Mouse (Mus musculus) CH12.LX (cell line): Measurements from ENCODE around the gene Grap. TPM values are rescaled to one million over a fixed set of nuclear protein-coding genes. Genes with fewer than 3 reads are reported as not detected.

ENCODE experiments used
- DNase-seq: peaks from one replicate; pipeline ENCODE4 v3.0.0-alpha.2; 2013; ENCODE audit errors: extremely low read depth
- H3K27ac ChIP-seq: 2 replicates; pipeline ENCODE4 v1.5.1; 2012; ENCODE audit warnings: low read depth, mild to moderate bottlenecking, control low read depth, moderate library complexity; ENCODE audit not compliant: insufficient read depth
- H3K27me3 ChIP-seq: replicated peaks from 2 replicates; pipeline ENCODE3; 2012; ENCODE audit warnings: inconsistent platforms
- H3K36me3 ChIP-seq, 2 experiments: replicated peaks in 1 of 2; 2 replicates each; pipeline versions ENCODE3 to v1.6.1; 2012; ENCODE audit warnings: inconsistent platforms in 1 of 2, low read length in 1 of 2, mild to moderate bottlenecking in 1 of 2, mixed read lengths in 1 of 2, moderate library complexity in 1 of 2; ENCODE audit not compliant: control insufficient read depth in 1 of 2, insufficient read depth in 1 of 2
- H3K4me1 ChIP-seq, 2 experiments: 2 replicates each; pipeline ENCODE4 v1.6.1; 2012; ENCODE audit warnings: inconsistent platforms in 1 of 2, moderate library complexity in 1 of 2; ENCODE audit not compliant: insufficient read depth in 2 of 2, control insufficient read depth in 1 of 2
- H3K4me2 ChIP-seq: 2 replicates; pipeline ENCODE4 v1.6.1; 2012; ENCODE audit warnings: low read depth, mild to moderate bottlenecking, control low read depth; ENCODE audit not compliant: poor library complexity, insufficient read depth, severe bottlenecking
- H3K4me3 ChIP-seq, 3 experiments: fragments of 150-350 bp in 1 of 3; sonication (generic) in 1 of 3; replicated peaks in 1 of 3; 2 replicates each; pipeline versions ENCODE3 to v1.5.1; 2011 to 2012; ENCODE audit warnings: low read depth in 2 of 3, low read length in 2 of 3, mild to moderate bottlenecking in 2 of 3, moderate library complexity in 2 of 3, control low read depth in 1 of 3, improper control_type of control experiment in 1 of 3, inconsistent platforms in 1 of 3, mixed read lengths in 1 of 3; ENCODE audit not compliant: poor library complexity in 1 of 3
- H3K79me2 ChIP-seq: replicated peaks from 2 replicates; pipeline ENCODE4 v1.6.1; 2012; ENCODE audit warnings: mild to moderate bottlenecking, moderate library complexity; ENCODE audit not compliant: control insufficient read depth, poor library complexity, insufficient read depth, severe bottlenecking; ENCODE audit errors: extremely low read depth
- H3K9ac ChIP-seq: 2 replicates; pipeline ENCODE4 v1.6.1; 2012; ENCODE audit warnings: low read depth, mild to moderate bottlenecking, control low read depth, moderate library complexity; ENCODE audit not compliant: insufficient read depth
- H3K9me3 ChIP-seq: replicated peaks from 2 replicates; pipeline ENCODE3; 2012; ENCODE audit warnings: low read length, inconsistent platforms, mixed read lengths
- BHLHE40 ChIP-seq: IDR thresholded peaks from 2 replicates; pipeline ENCODE4 v1.6.1; 2011; ENCODE audit warnings: mild to moderate bottlenecking, low read depth, low read length, improper control_type of control experiment
- CHD2 ChIP-seq: IDR thresholded peaks from 2 replicates; pipeline ENCODE4 v1.6.1; 2011; ENCODE audit warnings: low read length, improper control_type of control experiment
- CTCF ChIP-seq, 2 experiments: IDR thresholded peaks in 1 of 2; conservative IDR thresholded peaks in 1 of 2; 2 replicates each; pipeline ENCODE4 v1.5.1; 2011 to 2012; ENCODE audit warnings: low read depth in 2 of 2, low read length in 2 of 2, improper control_type of control experiment in 1 of 2, inconsistent platforms in 1 of 2, mild to moderate bottlenecking in 1 of 2, moderate library complexity in 1 of 2
- E2F4 ChIP-seq: IDR thresholded peaks from 2 replicates; pipeline ENCODE4 v1.6.1; 2011; ENCODE audit warnings: low read depth, low read length, improper control_type of control experiment; ENCODE audit not compliant: insufficient replicate concordance
- ELF1 ChIP-seq: IDR thresholded peaks from 2 replicates; pipeline ENCODE4 v1.6.1; 2014; ENCODE audit warnings: low read depth, mild to moderate bottlenecking, inconsistent platforms, low read length, improper control_type of control experiment
- EP300 ChIP-seq: IDR thresholded peaks from 2 replicates; pipeline ENCODE4 v1.6.1; 2011; ENCODE audit warnings: low read length, improper control_type of control experiment
- ETS1 ChIP-seq: conservative IDR thresholded peaks from 2 replicates; pipeline ENCODE4 v1.6.1; 2012; ENCODE audit warnings: low read depth, mild to moderate bottlenecking, inconsistent platforms, low read length, improper control_type of control experiment, moderate library complexity
- GABPA ChIP-seq: IDR thresholded peaks from 2 replicates; pipeline ENCODE4 v1.6.1; 2012; ENCODE audit warnings: low read depth, low read length, improper control_type of control experiment, inconsistent platforms; ENCODE audit not compliant: insufficient replicate concordance
- HCFC1 ChIP-seq: IDR thresholded peaks from 2 replicates; pipeline ENCODE4 v1.6.1; 2012; ENCODE audit warnings: low read depth, mild to moderate bottlenecking, inconsistent platforms, low read length, improper control_type of control experiment
- IRF4 ChIP-seq: IDR thresholded peaks from 2 replicates; pipeline ENCODE4 v1.6.1; 2014; ENCODE audit warnings: low read depth, mild to moderate bottlenecking, inconsistent platforms, low read length, improper control_type of control experiment
- JUN ChIP-seq: IDR thresholded peaks from 2 replicates; pipeline ENCODE4 v1.6.1; 2011; ENCODE audit warnings: low read depth, mild to moderate bottlenecking, low read length, improper control_type of control experiment, moderate library complexity; ENCODE audit not compliant: insufficient read depth
- JUND ChIP-seq: conservative IDR thresholded peaks from 2 replicates; pipeline ENCODE4 v1.6.1; 2011; ENCODE audit warnings: low read depth, low read length, improper control_type of control experiment
- KAT2A ChIP-seq: IDR thresholded peaks from 2 replicates; pipeline ENCODE4 v1.6.1; 2012; ENCODE audit warnings: low read length, improper control_type of control experiment, inconsistent platforms; ENCODE audit not compliant: insufficient replicate concordance
- MAX ChIP-seq: IDR thresholded peaks from 2 replicates; pipeline ENCODE4 v1.6.1; 2011; ENCODE audit warnings: low read length, improper control_type of control experiment
- MEF2A ChIP-seq: IDR thresholded peaks from 2 replicates; pipeline ENCODE4 v1.6.1; 2014; ENCODE audit warnings: low read depth, mild to moderate bottlenecking, inconsistent platforms, low read length, improper control_type of control experiment, borderline replicate concordance
- MXI1 ChIP-seq: IDR thresholded peaks from 2 replicates; pipeline ENCODE4 v1.6.1; 2011; ENCODE audit warnings: mild to moderate bottlenecking, low read depth, low read length, improper control_type of control experiment
- MYC ChIP-seq: IDR thresholded peaks from 2 replicates; pipeline ENCODE4 v1.6.1; 2011; ENCODE audit warnings: low read depth, mild to moderate bottlenecking, improper control_type of control experiment, low read length
- NELFE ChIP-seq: IDR thresholded peaks from 2 replicates; pipeline ENCODE4 v1.6.1; 2011; ENCODE audit warnings: low read depth, low read length, improper control_type of control experiment
- PAX5 ChIP-seq: IDR thresholded peaks from 2 replicates; pipeline ENCODE4 v1.6.1; 2012; ENCODE audit warnings: low read length, inconsistent platforms, mixed read lengths
- POLR2A ChIP-seq: IDR thresholded peaks from 2 replicates; pipeline ENCODE4 v1.6.1; 2011; ENCODE audit warnings: low read depth, mild to moderate bottlenecking, improper control_type of control experiment, low read length
- POLR2AphosphoS2 ChIP-seq: IDR thresholded peaks from 2 replicates; pipeline ENCODE4 v1.6.1; 2011; ENCODE audit warnings: low read depth, low read length, improper control_type of control experiment
- RCOR1 ChIP-seq: conservative IDR thresholded peaks from 2 replicates; pipeline ENCODE4 v1.6.1; 2012; ENCODE audit warnings: low read depth, mild to moderate bottlenecking, inconsistent platforms, low read length, improper control_type of control experiment
- SIN3A ChIP-seq: IDR thresholded peaks from 2 replicates; pipeline ENCODE4 v1.6.1; 2012; ENCODE audit warnings: low read length, improper control_type of control experiment, inconsistent platforms
- TBP ChIP-seq: conservative IDR thresholded peaks from 2 replicates; pipeline ENCODE4 v1.6.1; 2011; ENCODE audit warnings: low read depth, low read length, improper control_type of control experiment
- TCF12 ChIP-seq: IDR thresholded peaks from 2 replicates; pipeline ENCODE4 v1.6.1; 2014; ENCODE audit warnings: low read depth, mild to moderate bottlenecking, inconsistent platforms, low read length, improper control_type of control experiment
- UBTF ChIP-seq: IDR thresholded peaks from 2 replicates; pipeline ENCODE4 v1.6.1; 2012; ENCODE audit warnings: low read depth, mild to moderate bottlenecking, inconsistent platforms, low read length, improper control_type of control experiment, moderate library complexity
- ZKSCAN1 ChIP-seq: IDR thresholded peaks from 2 replicates; pipeline ENCODE4 v1.6.1; 2012; ENCODE audit warnings: low read depth, inconsistent platforms, low read length, improper control_type of control experiment, borderline replicate concordance
- ZMIZ1 ChIP-seq: IDR thresholded peaks from 2 replicates; pipeline ENCODE4 v1.6.1; 2012; ENCODE audit warnings: low read depth, mild to moderate bottlenecking, inconsistent platforms, low read length, improper control_type of control experiment
- ZNF384 ChIP-seq: IDR thresholded peaks from 2 replicates; pipeline ENCODE4 v1.6.1; 2012; ENCODE audit warnings: low read depth, low read length, improper control_type of control experiment, inconsistent platforms
- dilution Hi-C: fragments of 300-500 bp; cut with MboI; formaldehyde crosslinking; loops from 2 replicates; pipeline ENCODE4 v1.14.3; 2020; ENCODE audit warnings: low sequenced_read_pairs; ENCODE audit not compliant: extremely low pct_unique_long_range_greater_than_20kb, extremely low pct_ligation_motif_present
- in situ Hi-C: fragments of 300-500 bp; cut with MboI; formaldehyde crosslinking; loops from 3 replicates; pipeline ENCODE4 v1.14.3; 2019; ENCODE audit warnings: low sequenced_read_pairs, low pct_ligation_motif_present, low pct_unique_long_range_greater_than_20kb, mixed read lengths
- polyA plus RNA-seq: library from polyadenylated mRNA; unstranded; fragments of >175 nt; gene quantifications from 2 replicates; pipeline ENCODE4 v1.2.1, GENCODE M21; 2012; ENCODE audit warnings: low read depth; ENCODE audit not compliant: insufficient read length
- total RNA-seq, 2 experiments: library from RNA; depleted of rRNA; stranded (reverse); fragments of 300-350 nt in 1 of 2; fragments of >200 nt in 1 of 2; gene quantifications; 2 replicates each; pipeline ENCODE4 v1.2.3; 2012 to 2014

Gene Grap
- total RNA-seq (2012; rRNA removed) = 379 and 412 TPM in 2 replicates
- 264 and 274 TPM in 2 replicates for total RNA-seq (2014; rRNA removed)
- 280 and 294 TPM in 2 replicates for polyA plus RNA-seq

- TF ChIP-seq CTCF (conservative IDR thresholded peaks at IDR 0.05 in 1 of 2, IDR thresholded peaks at IDR 0.05 in 1 of 2; ENCODE audit: low read depth in 2 of 2, low read length in 2 of 2) (no peak), CHD2 (peak; percentile 66), KAT2A (peak; percentile 24; the same call in 1 of the 2 replicates), POLR2AphosphoS2 (peak; percentile 85), RCOR1 (peak; percentile 43), POLR2A (peak; percentile 82), ZKSCAN1 (no peak), NELFE (peak; percentile 77; the same call in 1 of the 2 replicates), TCF12 (peak; percentile 92), PAX5 (no peak), JUND (peak; percentile 57), IRF4 (peak; percentile 71), SIN3A (peak; percentile 99), TBP (peak; percentile 95), MEF2A (peak; percentile 96), MAX (peak; percentile 91), MYC (peak; percentile 95), ZMIZ1 (peak; percentile 64; the same call in 1 of the 2 replicates), E2F4 (no peak), EP300 (peak; percentile 32; the same call in 1 of the 2 replicates), ELF1 (peak; percentile 99), JUN (peak; percentile 76), UBTF (peak; percentile 58; the same call in 1 of the 2 replicates), HCFC1 (peak; percentile 82), GABPA (no peak), ZNF384 (no peak; the same call in 1 of the 2 replicates), BHLHE40 (peak; percentile 99), ETS1 (peak; percentile 97), MXI1 (peak; percentile 40; the same call in 1 of the 2 replicates)
- in situ Hi-C loops = no loop called here
- peaks cover 27 to 39% of the 10 kb centered on the region in 2 experiments for H3K36me3 ChIP-seq
- peak; percentile 98 for DNase-seq
- peak within 1 kb of the TSS; percentile 65 to 99 (median 81) for H3K4me3 ChIP-seq
- H3K27me3 ChIP-seq = no peaks in the 10 kb centered on the region
- peak within 1 kb of the TSS; percentile 93 for H3K27ac ChIP-seq
- H3K9me3 ChIP-seq = no peaks in the 10 kb centered on the region
- H3K4me1 ChIP-seq = peaks cover 26 to 47% of the 10 kb centered on the region in 2 experiments
- peaks cover 58% of the 10 kb centered on the region for H3K79me2 ChIP-seq
- H3K9ac ChIP-seq = peak within 1 kb of the TSS; percentile 100
- H3K4me2 ChIP-seq = peak within 1 kb of the TSS; percentile 85
- dilution Hi-C loops = no loop called here
Observed at GRCm38 (mm10) chr11:61652686-61653447, at the start of gene Grap. Gene Grap, plus strand, starts transcription at chr11:61653265.
